Mouse (Mus musculus) kidney, adult 9 months (tissue): ENCODE measurements at regions not wholly inside any gene's neighbourhood (a gene's known extent, or its start where the extent isn't known, plus 50 kb on each side); places are given as distances from the start of the nearest gene placed in this dataset.

Experiments
- DNase-seq: peaks from one replicate; pipeline ENCODE4 v3.0.0; 2022

GRCm38 (mm10) chr12:66157630-66158292 lies 126.4 kb downstream of the Rpl10l start:
- DNase-seq = no peak

- no peak for DNase-seq
These were observed 127.1 kb downstream of the Rpl10l start for GRCm38 (mm10) chr12:66156980-66157629.

GRCm38 (mm10) chr12:66130909-66131308 lies 153.3 kb downstream of the Rpl10l start:
- peak; percentile 1 for DNase-seq

- no peak for DNase-seq
These were observed 164.6 kb downstream of the Rpl10l start for GRCm38 (mm10) chr12:66119565-66119964.

GRCm38 (mm10) chr12:66090806-66091447 lies 193.3 kb downstream of the Rpl10l start:
- no peak for DNase-seq

GRCm38 (mm10) chr12:66060326-66060725 lies 223.9 kb downstream of the Rpl10l start:
- no peak for DNase-seq

- no peak for DNase-seq
These were observed 229.0 kb downstream of the Rpl10l start for GRCm38 (mm10) chr12:66055206-66055605.

- no peak for DNase-seq
These were observed 235.3 kb downstream of the Rpl10l start for GRCm38 (mm10) chr12:66048936-66049335.

GRCm38 (mm10) chr12:66036281-66036680 lies 247.9 kb downstream of the Rpl10l start:
- no peak for DNase-seq

GRCm38 (mm10) chr12:66027535-66027934 lies 256.7 kb downstream of the Rpl10l start:
- DNase-seq = no peak

GRCm38 (mm10) chr12:66012706-66013105 lies 271.5 kb downstream of the Rpl10l start:
- no peak for DNase-seq
